In genomic region chr19:37018411-37018810, GRCm38 (mm10) we compare ENCODE assay signal across 8 mouse cellular contexts.
DNase-seq lines count a peak whose midpoint lies in the region; ATAC-seq and TF ChIP-seq lines count a peak whose summit lies in the region.

No protein-coding gene starts in this region.

- 0 out of 2 replicates have a peak, but pooled peaks cover 3% of the 10 kb centered on the region for H3K4me1 ChIP-seq in forebrain, embryonic 16.5 days (replicated peaks; ENCODE audit: control insufficient read depth, insufficient read depth, low read length)
- peaks cover 3% of the 10 kb centered on the region; the same call in 1 of the 2 replicates for H3K4me1 ChIP-seq in intestine, embryonic 16.5 days (ENCODE audit: control insufficient read depth, insufficient read depth, low read length)
- H3K4me1 ChIP-seq in liver, embryonic 13.5 days (replicated peaks): peaks cover 24% of the 10 kb centered on the region

- DNase-seq in cerebellum, postnatal 10 days: peak; percentile 64 to 71
- DNase-seq in cerebellum, adult 8-10 months: no peak
- peak; percentile 91 for DNase-seq in brain, embryonic 14.5 days (ENCODE audit: low read depth)
- DNase-seq in liver, embryonic 13.5 days: peak; percentile 76
- peak; percentile 75 for DNase-seq in naive thymus-derived CD4-positive, alpha-beta T cell, adult 2 months (ENCODE audit: low read depth)
- peak; percentile 88 for DNase-seq in testis, postnatal 10 days (ENCODE audit: low spot score)

- 0 out of 2 replicates have a peak, but pooled peaks cover 1% of the 10 kb centered on the region for H3K36me3 ChIP-seq in forebrain, embryonic 16.5 days (ENCODE audit: control insufficient read depth, insufficient read depth)
- H3K36me3 ChIP-seq in intestine, embryonic 16.5 days (ENCODE audit: control insufficient read depth, insufficient read depth, low read length): no peaks in the 10 kb centered on the region
- peaks cover 9% of the 10 kb centered on the region for H3K36me3 ChIP-seq in liver, embryonic 13.5 days

- no peaks in the 10 kb centered on the region for H3K27me3 ChIP-seq in forebrain, embryonic 16.5 days (replicated peaks; ENCODE audit: control insufficient read depth, insufficient read depth, low read length)
- H3K27me3 ChIP-seq in intestine, embryonic 16.5 days (replicated peaks; ENCODE audit: control insufficient read depth, insufficient read depth, low read length): no peaks in the 10 kb centered on the region
- no peaks in the 10 kb centered on the region for H3K27me3 ChIP-seq in liver, embryonic 13.5 days

- WGBS in forebrain, embryonic 16.5 days: 1% methylated on average over 25 of the region's 26 CpGs
- 5% methylated on average over 26 of the region's 26 CpGs for WGBS in intestine, embryonic 16.5 days
- WGBS in liver, embryonic 13.5 days (ENCODE audit: insufficient replicate concordance): 4% methylated on average over 26 of the region's 26 CpGs

- no peak overlapping the region for H3K27ac ChIP-seq in forebrain, embryonic 16.5 days (ENCODE audit: low read length)
- no peak overlapping the region for H3K27ac ChIP-seq in intestine, embryonic 16.5 days (ENCODE audit: low read length)
- no peak overlapping the region for H3K27ac ChIP-seq in liver, embryonic 13.5 days

- H3K4me3 ChIP-seq in forebrain, embryonic 16.5 days (replicated peaks; ENCODE audit: low read length): peak overlapping the region; percentile 45
- peak overlapping the region; percentile 52 for H3K4me3 ChIP-seq in intestine, embryonic 16.5 days (ENCODE audit: low read length)
- H3K4me3 ChIP-seq in liver, embryonic 13.5 days (replicated peaks): peak overlapping the region; percentile 63

- no peaks in the 10 kb centered on the region for H3K9me3 ChIP-seq in forebrain, embryonic 16.5 days (ENCODE audit: control insufficient read depth, low read length)
- no peaks in the 10 kb centered on the region for H3K9me3 ChIP-seq in intestine, embryonic 16.5 days (ENCODE audit: control insufficient read depth, low read length)
- no peaks in the 10 kb centered on the region for H3K9me3 ChIP-seq in liver, embryonic 13.5 days (replicated peaks)

- peak; percentile 95 for ATAC-seq in forebrain, embryonic 16.5 days
- peak; percentile 93 for ATAC-seq in intestine, embryonic 16.5 days
- peak; percentile 89 for ATAC-seq in liver, embryonic 13.5 days (ENCODE audit: low read depth)

- TF ChIP-seq CTCF in brain, embryonic 14.5 days (IDR thresholded peaks at IDR 0.05; ENCODE audit: borderline replicate concordance, extremely low read depth, insufficient read depth, insufficient read length): no peak

- peak overlapping the region; percentile 49 for H3K4me2 ChIP-seq in forebrain, embryonic 16.5 days (ENCODE audit: low read length)
- peak overlapping the region; percentile 68 for H3K4me2 ChIP-seq in intestine, embryonic 16.5 days (ENCODE audit: low read depth, low read length)
- H3K4me2 ChIP-seq in liver, embryonic 13.5 days: peak overlapping the region; percentile 84

- TF ChIP-seq POLR2A in brain, embryonic 14.5 days (IDR thresholded peaks at IDR 0.05; ENCODE audit: borderline replicate concordance, extremely low read depth, insufficient read depth, insufficient read length, poor library complexity, severe bottlenecking): no peak; the same call in 1 of the 2 replicates

- H3K9ac ChIP-seq in forebrain, embryonic 16.5 days (replicated peaks; ENCODE audit: low read depth, low read length): peak overlapping the region; percentile 46
- peak overlapping the region; percentile 60 for H3K9ac ChIP-seq in intestine, embryonic 16.5 days (ENCODE audit: low read depth, low read length)
- peak overlapping the region; percentile 65 for H3K9ac ChIP-seq in liver, embryonic 13.5 days
